Mouse (Mus musculus) heart, embryonic 13.5 days (tissue): Measurements from ENCODE around the gene Nalcn. TPM values are rescaled to one million over a fixed set of nuclear protein-coding genes. Genes with fewer than 3 reads are reported as not detected.
A peak's percentile ranks its signal among the peaks of the same experiment; 100 is the strongest.
"Not testable (repeated sequence)": the region's sequence is repeated elsewhere in the genome, so short reads cannot be mapped to it uniquely, and the experiment has no call there.

ENCODE experiments used
- ATAC-seq: fragments of 200-750 bp; cut with Nextera tagmentation; 2 replicates; pipeline ENCODE4 v1.8.0; 2017; ENCODE audit warnings: moderate TSS enrichment; ENCODE audit not compliant: insufficient number of reproducible peaks, low FRiP score, low TSS enrichment; ENCODE audit errors: extremely low read depth
- H3K27ac ChIP-seq: fragments of 300-500 bp; sonication (generic); replicated peaks from 2 replicates; pipeline ENCODE4 v1.5.1; 2015; ENCODE audit warnings: moderate library complexity, mild to moderate bottlenecking, inconsistent platforms
- H3K27me3 ChIP-seq: fragments of 300-500 bp; sonication (generic); replicated peaks from 2 replicates; pipeline ENCODE4 v1.6.1; 2015; ENCODE audit warnings: mild to moderate bottlenecking, inconsistent platforms
- H3K36me3 ChIP-seq: fragments of 300-500 bp; sonication (generic); 2 replicates; pipeline ENCODE4 v1.6.1; 2015; ENCODE audit warnings: mild to moderate bottlenecking, inconsistent platforms
- H3K4me1 ChIP-seq: fragments of 300-500 bp; sonication (generic); 2 replicates; pipeline ENCODE4 v1.6.1; 2015; ENCODE audit warnings: inconsistent platforms
- H3K4me2 ChIP-seq: fragments of 300-500 bp; sonication (generic); 2 replicates; pipeline ENCODE4 v1.6.1; 2015; ENCODE audit warnings: inconsistent platforms, mild to moderate bottlenecking, moderate library complexity
- H3K4me3 ChIP-seq: fragments of 300-500 bp; sonication (generic); 2 replicates; pipeline ENCODE4 v1.5.1; 2015; ENCODE audit warnings: moderate library complexity, mild to moderate bottlenecking, inconsistent platforms
- H3K9ac ChIP-seq: fragments of 300-500 bp; sonication (generic); 2 replicates; pipeline ENCODE4 v1.6.1; 2015; ENCODE audit warnings: inconsistent platforms, mild to moderate bottlenecking, moderate library complexity
- H3K9me3 ChIP-seq: fragments of 300-500 bp; sonication (generic); 2 replicates; pipeline ENCODE4 v1.6.1; 2016; ENCODE audit warnings: inconsistent platforms
- WGBS: fragments of 180-500 bp; shearing (Covaris S2); methylation state at CpG from one replicate; pipeline ENCODE4 v1.1.7; 2015; ENCODE audit warnings: mixed read lengths; 5-methylcytosine and 5-hydroxymethylcytosine counted together
- polyA plus RNA-seq: library from polyadenylated mRNA; unstranded; fragments of >200 nt; fragmentation: Nextera tagmentation; extraction: Ambion mirVana; gene quantifications from 2 replicates; pipeline ENCODE4 v1.2.1, GENCODE M21; 2015

Gene Nalcn
- polyA plus RNA-seq, result 0.17 and 0.19 TPM in 2 replicates

GRCm38 (mm10) chr14:123626501-123627179 is at the start of gene Nalcn:
Gene Nalcn (minus strand): TSS chr14:123627144.
- H3K9me3 ChIP-seq, result no peaks in the 10 kb centered on the region
- peak within 1 kb of the TSS; percentile 57 for H3K9ac ChIP-seq
- no peaks in the 10 kb centered on the region for H3K36me3 ChIP-seq
- H3K27me3 ChIP-seq, result peaks cover 22% of the 10 kb centered on the region
- WGBS, result 1% methylated on average over 47 of the region's 47 CpGs
- ATAC-seq, result no peak; the same call in 1 of the 2 replicates
- peak within 1 kb of the TSS; percentile 59 for H3K4me3 ChIP-seq
- no peak within 1 kb of the TSS for H3K27ac ChIP-seq
- H3K4me1 ChIP-seq, result no peaks in the 10 kb centered on the region
- peak within 1 kb of the TSS; percentile 75 for H3K4me2 ChIP-seq

- not testable (repeated sequence) for ATAC-seq, H3K4me3 ChIP-seq, H3K36me3 ChIP-seq, H3K27ac ChIP-seq, H3K9ac ChIP-seq, H3K27me3 ChIP-seq, H3K4me2 ChIP-seq, H3K4me1 ChIP-seq, H3K9me3 ChIP-seq
- 69% methylated on average over 21 of the region's 21 CpGs for WGBS
These were observed 44.1 kb upstream of the Nalcn start for GRCm38 (mm10) chr14:123671076-123671475.

- ATAC-seq, result no peak
- no peak overlapping the region for H3K4me2 ChIP-seq
- no peaks in the 10 kb centered on the region for H3K27me3 ChIP-seq
- no peaks in the 10 kb centered on the region for H3K9me3 ChIP-seq
- H3K9ac ChIP-seq, result no peak overlapping the region
- no peak overlapping the region for H3K4me3 ChIP-seq
- no peaks in the 10 kb centered on the region for H3K36me3 ChIP-seq
- H3K27ac ChIP-seq, result no peak overlapping the region
- H3K4me1 ChIP-seq, result peaks cover 16% of the 10 kb centered on the region
These were observed 37.5 kb upstream of the Nalcn start for GRCm38 (mm10) chr14:123664451-123664850.

GRCm38 (mm10) chr14:123663206-123663605 is 36.3 kb upstream of the Nalcn start:
- Histone ChIP-seq H3K36me3 (no peaks in the 10 kb centered on the region), H3K4me2 (no peak overlapping the region), H3K9ac (no peak overlapping the region), H3K4me3 (no peak overlapping the region), H3K27ac (no peak overlapping the region), H3K27me3 (no peaks in the 10 kb centered on the region), H3K9me3 (no peaks in the 10 kb centered on the region), H3K4me1 (peaks cover 16% of the 10 kb centered on the region)
- ATAC-seq, result no peak

- H3K27ac ChIP-seq, result no peak overlapping the region
- H3K4me2 ChIP-seq, result no peak overlapping the region
- no peaks in the 10 kb centered on the region for H3K9me3 ChIP-seq
- H3K9ac ChIP-seq, result no peak overlapping the region
- H3K4me3 ChIP-seq, result no peak overlapping the region
- H3K36me3 ChIP-seq, result no peaks in the 10 kb centered on the region
- 73% methylated on average over 1 of the region's 1 CpGs for WGBS
- no peaks in the 10 kb centered on the region for H3K27me3 ChIP-seq
- H3K4me1 ChIP-seq, result peaks cover 16% of the 10 kb centered on the region
- no peak for ATAC-seq
These were observed 35.4 kb upstream of the Nalcn start for GRCm38 (mm10) chr14:123662386-123662785.

- H3K36me3 ChIP-seq, result no peaks in the 10 kb centered on the region
- WGBS, result 13% methylated on average over 20 of the region's 20 CpGs
- H3K9me3 ChIP-seq, result no peaks in the 10 kb centered on the region
- H3K27me3 ChIP-seq, result no peaks in the 10 kb centered on the region
- H3K4me1 ChIP-seq, result peaks cover 16% of the 10 kb centered on the region
- H3K27ac ChIP-seq, result peak overlapping the region; percentile 54
- no peak overlapping the region for H3K4me3 ChIP-seq
- peak; percentile 84 for ATAC-seq
- H3K9ac ChIP-seq, result no peak overlapping the region
- H3K4me2 ChIP-seq, result peak overlapping the region; percentile 49
These were observed 34.1 kb upstream of the Nalcn start for GRCm38 (mm10) chr14:123661091-123661491.

- ATAC-seq, result no peak
- 38% methylated on average over 7 of the region's 7 CpGs for WGBS
- Histone ChIP-seq H3K36me3 (no peaks in the 10 kb centered on the region), H3K27me3 (no peaks in the 10 kb centered on the region), H3K9ac (no peak within 1 kb of the TSS), H3K27ac (peak within 1 kb of the TSS; percentile 54; the same call in 1 of the 2 replicates), H3K4me2 (peak within 1 kb of the TSS; percentile 20; the same call in 1 of the 2 replicates), H3K4me1 (peaks cover 16% of the 10 kb centered on the region), H3K4me3 (no peak within 1 kb of the TSS), H3K9me3 (no peaks in the 10 kb centered on the region)
These were observed 33.0 kb upstream of the Nalcn start, which contains the start of gene Itgbl1 for GRCm38 (mm10) chr14:123659921-123660385. Gene Itgbl1 (plus strand): TSS chr14:123659971.

- no peak for ATAC-seq
- H3K4me2 ChIP-seq, result peak overlapping the region; percentile 75
These were observed 227 bp upstream of the Nalcn start for GRCm38 (mm10) chr14:123627180-123627562.

GRCm38 (mm10) chr14:123622969-123623368 is 4.0 kb downstream of the Nalcn start:
- 40% methylated on average over 1 of the region's 1 CpGs for WGBS
- Histone ChIP-seq H3K36me3 (no peaks in the 10 kb centered on the region), H3K27ac (no peak overlapping the region), H3K9ac (no peak overlapping the region), H3K4me1 (no peaks in the 10 kb centered on the region), H3K4me2 (no peak overlapping the region), H3K9me3 (no peaks in the 10 kb centered on the region), H3K4me3 (no peak overlapping the region), H3K27me3 (peaks cover 22% of the 10 kb centered on the region)
- no peak for ATAC-seq

More at GRCm38 (mm10) chr14:123627180-123627562, 227 bp upstream of the Nalcn start:
- 54% methylated on average over 3 of the region's 3 CpGs for WGBS
- Histone ChIP-seq H3K27ac (no peak overlapping the region), H3K4me1 (no peaks in the 10 kb centered on the region), H3K9me3 (no peaks in the 10 kb centered on the region), H3K4me3 (peak overlapping the region; percentile 59), H3K36me3 (no peaks in the 10 kb centered on the region), H3K9ac (peak overlapping the region; percentile 57; the same call in 1 of the 2 replicates), H3K27me3 (peaks cover 22% of the 10 kb centered on the region)

GRCm38 (mm10) chr14:123595265-123595664 is 31.7 kb downstream of the Nalcn start:
- H3K9me3 ChIP-seq, result no peaks in the 10 kb centered on the region
- ATAC-seq, result no peak
- no peaks in the 10 kb centered on the region for H3K36me3 ChIP-seq
- H3K27me3 ChIP-seq, result no peaks in the 10 kb centered on the region
- no peaks in the 10 kb centered on the region for H3K4me1 ChIP-seq
- no peak overlapping the region for H3K4me3 ChIP-seq
- 61% methylated on average over 3 of the region's 3 CpGs for WGBS
- no peak overlapping the region for H3K9ac ChIP-seq
- no peak overlapping the region for H3K27ac ChIP-seq
- H3K4me2 ChIP-seq, result no peak overlapping the region

- Histone ChIP-seq H3K4me1 (no peaks in the 10 kb centered on the region), H3K4me3 (no peak overlapping the region), H3K27me3 (no peaks in the 10 kb centered on the region), H3K27ac (no peak overlapping the region), H3K9me3 (no peaks in the 10 kb centered on the region), H3K4me2 (no peak overlapping the region), H3K9ac (no peak overlapping the region), H3K36me3 (no peaks in the 10 kb centered on the region)
- ATAC-seq, result no peak
These were observed 39.5 kb downstream of the Nalcn start for GRCm38 (mm10) chr14:123587412-123587811.

- Histone ChIP-seq H3K4me2 (no peak overlapping the region), H3K36me3 (no peaks in the 10 kb centered on the region), H3K27me3 (no peaks in the 10 kb centered on the region), H3K9ac (no peak overlapping the region), H3K4me1 (no peaks in the 10 kb centered on the region), H3K27ac (no peak overlapping the region), H3K4me3 (no peak overlapping the region), H3K9me3 (no peaks in the 10 kb centered on the region)
- 82% methylated on average over 2 of the region's 2 CpGs for WGBS
- ATAC-seq, result no peak
These were observed 44.5 kb downstream of the Nalcn start for GRCm38 (mm10) chr14:123582433-123582832.
